18 mouse cellular contexts compared by ENCODE assay signal in genomic region chr10:21390440-21390839, GRCm38 (mm10). TPM values are rescaled to one million over a fixed set of nuclear protein-coding genes. Genes with fewer than 3 reads are reported as not detected.
"Had no signal": no experiment of that assay in that cellular context is flagged by ENCODE, and none has a peak within 500 bp of the region (broad histone marks: within the 10 kb centered on the region; RNA-seq: fewer than 3 reads in every experiment).

No protein-coding gene starts in this region.

- H3K27me3 ChIP-seq: liver, embryonic 15.5 days; lung, embryonic 15.5 days; midbrain, embryonic 12.5 days; neural tube, embryonic 12.5 days; stomach, embryonic 15.5 days had no signal

- H3K27ac ChIP-seq: liver, embryonic 15.5 days; lung, embryonic 15.5 days; macrophage; midbrain, embryonic 12.5 days; neural tube, embryonic 12.5 days; stomach, embryonic 15.5 days; stomach, postnatal 0 days had no signal

- H3K4me3 ChIP-seq: liver, embryonic 15.5 days; lung, embryonic 15.5 days; megakaryocyte, embryonic 14.5 days; midbrain, embryonic 12.5 days; neural tube, embryonic 12.5 days; stomach, embryonic 15.5 days had no signal

- H3K9me3 ChIP-seq: liver, embryonic 15.5 days; lung, embryonic 15.5 days; megakaryocyte, embryonic 14.5 days; midbrain, embryonic 12.5 days; neural tube, embryonic 12.5 days; stomach, embryonic 15.5 days had no signal

- DNase-seq: liver, postnatal 0 days; lung, adult 2 months; lung, postnatal 14 days; lung, postnatal 36 days; midbrain, embryonic 14.5 days; right cerebral cortex, postnatal 14 days; thymus, adult 2 months; thymus, postnatal 25 days had no signal

- H3K4me1 ChIP-seq: liver, embryonic 15.5 days; lung, embryonic 15.5 days; midbrain, embryonic 12.5 days; neural tube, embryonic 12.5 days; stomach, embryonic 15.5 days had no signal

- H3K36me3 ChIP-seq: lung, embryonic 15.5 days; midbrain, embryonic 12.5 days; neural tube, embryonic 12.5 days; stomach, embryonic 15.5 days had no signal

- ATAC-seq: liver, postnatal 0 days; lung, postnatal 0 days had no signal

RNA-seq across cellular contexts. Expression of gene Aldh8a1, which starts 13.3 kb away (rescaled TPM):
- polyA plus RNA-seq: macrophage; midbrain, embryonic 14.5 days; midbrain, postnatal 0 days had no signal
